12 mouse cellular contexts compared by ENCODE assay signal in genomic region chr11:110053681-110054080, GRCm38 (mm10).
"Had no signal": no experiment of that assay in that cellular context is flagged by ENCODE, and none has a peak within 500 bp of the region (broad histone marks: within the 10 kb centered on the region; RNA-seq: fewer than 3 reads in every experiment).

No protein-coding gene starts in this region.

- DNase-seq: liver, postnatal 0 days; lung, adult 2 months; lung, postnatal 14 days; lung, postnatal 36 days; retina, postnatal 1 day; right cerebral cortex, adult 18-20 months; right cerebral cortex, postnatal 14 days; right cerebral cortex, postnatal 4 days; spleen, adult 18-20 months; thymus, adult 18-20 months; thymus, postnatal 14 days; thymus, postnatal 36 days had no signal
